Mouse (Mus musculus) MEL (cell line): Measurements from ENCODE around the gene Nme7. TPM values are rescaled to one million over a fixed set of nuclear protein-coding genes. Genes with fewer than 3 reads are reported as not detected.

Experiments
- DNase-seq: peaks from one replicate; pipeline ENCODE4 v3.0.0; 2011; ENCODE audit warnings: low read depth, low spot score
- H3K27ac ChIP-seq: 2 replicates; pipeline ENCODE4 v1.5.1; 2012; ENCODE audit warnings: low read depth, mild to moderate bottlenecking, control low read depth, low read length, moderate library complexity; ENCODE audit not compliant: control insufficient read depth
- H3K27me3 ChIP-seq, 2 experiments: fragments of 150-350 bp in 1 of 2; sonication (generic) in 1 of 2; 2 replicates each; pipeline ENCODE4 v1.6.1; 2012; ENCODE audit warnings: low read length in 2 of 2, mild to moderate bottlenecking in 2 of 2, improper control_type of control experiment in 1 of 2, moderate library complexity in 1 of 2; ENCODE audit not compliant: insufficient read depth in 2 of 2, control insufficient read depth in 1 of 2
- H3K36me3 ChIP-seq, 2 experiments: 2 replicates each; pipeline ENCODE4 v1.6.1; 2012 to 2014; ENCODE audit warnings: low read length in 2 of 2, improper control_type of control experiment in 1 of 2, inconsistent platforms in 1 of 2, mild to moderate bottlenecking in 1 of 2; ENCODE audit not compliant: insufficient read depth in 2 of 2, control insufficient read depth in 1 of 2
- H3K4me1 ChIP-seq, 2 experiments: fragments of 150-350 bp in 1 of 2; sonication (generic) in 1 of 2; 2 replicates each; pipeline ENCODE4 v1.6.1; 2012; ENCODE audit warnings: low read length in 2 of 2, improper control_type of control experiment in 1 of 2, mild to moderate bottlenecking in 1 of 2; ENCODE audit not compliant: insufficient read depth in 2 of 2, control insufficient read depth in 1 of 2
- H3K4me3 ChIP-seq, 2 experiments: fragments of 150-350 bp in 1 of 2; sonication (generic) in 1 of 2; 2 replicates each; pipeline ENCODE4 v1.5.1; 2012; ENCODE audit warnings: low read depth in 2 of 2, low read length in 2 of 2, mild to moderate bottlenecking in 2 of 2, moderate library complexity in 2 of 2, control low read depth in 1 of 2, improper control_type of control experiment in 1 of 2; ENCODE audit not compliant: control insufficient read depth in 1 of 2, insufficient read depth in 1 of 2
- H3K79me2 ChIP-seq: 2 replicates; pipeline ENCODE4 v1.6.1; 2012; ENCODE audit warnings: mild to moderate bottlenecking, low read length, moderate library complexity; ENCODE audit not compliant: control insufficient read depth, poor library complexity, insufficient read depth
- H3K9ac ChIP-seq: 2 replicates; pipeline ENCODE4 v1.6.1; 2012; ENCODE audit warnings: low read depth, mild to moderate bottlenecking, control low read depth, low read length, moderate library complexity; ENCODE audit not compliant: control insufficient read depth, poor library complexity, severe bottlenecking
- H3K9me3 ChIP-seq: fragments of 150-350 bp; sonication (generic); replicated peaks from 2 replicates; pipeline ENCODE4 v1.6.1; 2012; ENCODE audit warnings: mild to moderate bottlenecking, low read length, improper control_type of control experiment, moderate library complexity; ENCODE audit not compliant: insufficient read depth
- BHLHE40 ChIP-seq: IDR thresholded peaks from 2 replicates; pipeline ENCODE4 v1.6.1; 2012; ENCODE audit warnings: low read depth, mild to moderate bottlenecking, inconsistent platforms, low read length, improper control_type of control experiment, borderline replicate concordance
- CHD1 ChIP-seq: IDR thresholded peaks from 2 replicates; pipeline ENCODE4 v1.6.1; 2012; ENCODE audit warnings: low read depth, mild to moderate bottlenecking, inconsistent platforms, low read length, improper control_type of control experiment
- ELF1 ChIP-seq: IDR thresholded peaks from 2 replicates; pipeline ENCODE4 v1.6.1; 2014; ENCODE audit warnings: low read depth, mild to moderate bottlenecking, inconsistent platforms, low read length, improper control_type of control experiment, moderate library complexity
- MEF2A ChIP-seq: IDR thresholded peaks from 2 replicates; pipeline ENCODE4 v1.6.1; 2014; ENCODE audit warnings: low read depth, mild to moderate bottlenecking, inconsistent platforms, low read length, improper control_type of control experiment; ENCODE audit not compliant: poor library complexity, insufficient replicate concordance, severe bottlenecking; ENCODE audit errors: extremely low read depth
- MXI1 ChIP-seq: IDR thresholded peaks from 2 replicates; pipeline ENCODE4 v1.6.1; 2011; ENCODE audit warnings: mild to moderate bottlenecking, low read depth, low read length, improper control_type of control experiment
- POLR2A ChIP-seq, 2 experiments: IDR thresholded peaks; 2 replicates each; pipeline ENCODE4 v1.6.1; 2011 to 2012; ENCODE audit warnings: low read length in 2 of 2, mild to moderate bottlenecking in 2 of 2, control low read depth in 1 of 2, improper control_type of control experiment in 1 of 2, low read depth in 1 of 2, moderate library complexity in 1 of 2; ENCODE audit not compliant: control insufficient read depth in 1 of 2, insufficient read depth in 1 of 2, poor library complexity in 1 of 2
- POLR2AphosphoS5 ChIP-seq: IDR thresholded peaks from 2 replicates; pipeline ENCODE4 v1.6.1; 2012; ENCODE audit warnings: low read depth, borderline replicate concordance, mild to moderate bottlenecking, inconsistent platforms, low read length, moderate library complexity, mixed read lengths
- SIN3A ChIP-seq: IDR thresholded peaks from 2 replicates; pipeline ENCODE4 v1.6.1; 2012; ENCODE audit warnings: low read length, improper control_type of control experiment, inconsistent platforms
- TBP ChIP-seq: IDR thresholded peaks from 2 replicates; pipeline ENCODE4 v1.8.0; 2011; ENCODE audit warnings: low read depth, low read length, improper control_type of control experiment
- UBTF ChIP-seq: IDR thresholded peaks from 2 replicates; pipeline ENCODE4 v1.6.1; 2012; ENCODE audit warnings: low read depth, mild to moderate bottlenecking, inconsistent platforms, low read length, improper control_type of control experiment, moderate library complexity, borderline replicate concordance; ENCODE audit not compliant: insufficient read depth
- USF1 ChIP-seq: IDR thresholded peaks from 2 replicates; pipeline ENCODE4 v1.6.1; 2014; ENCODE audit warnings: low read depth, mild to moderate bottlenecking, inconsistent platforms, low read length, improper control_type of control experiment, moderate library complexity
- USF2 ChIP-seq, 2 experiments: IDR thresholded peaks; 2 replicates each; pipeline ENCODE4 v1.6.1; 2011 to 2012; ENCODE audit warnings: improper control_type of control experiment in 2 of 2, low read length in 2 of 2, borderline replicate concordance in 1 of 2, inconsistent platforms in 1 of 2, low read depth in 1 of 2, mild to moderate bottlenecking in 1 of 2; ENCODE audit not compliant: insufficient read depth in 1 of 2
- polyA plus RNA-seq, 2 experiments: library from polyadenylated mRNA; stranded (reverse) in 1 of 2; unstranded in 1 of 2; fragments of >175 nt in 1 of 2; fragments of >200 nt in 1 of 2; gene quantifications; 2 replicates each; pipeline versions ENCODE4 v1.2.1 to v1.2.4; 2012; ENCODE audit warnings: low replicate concordance in 2 of 2, low read depth in 1 of 2; ENCODE audit not compliant: insufficient read length in 2 of 2, insufficient read depth in 1 of 2, missing spikeins in 1 of 2
- total RNA-seq: library from RNA; depleted of rRNA; stranded (reverse); fragments of 300-350 nt; gene quantifications from 2 replicates; pipeline ENCODE4 v1.2.3, GENCODE M21; 2012

The Nme7 gene
- total and polyA plus RNA-seq, 3 experiments = 23.2 to 27.6 TPM; not detected in 1

- peak; percentile 6; the same call in 1 of the 2 replicates for TF ChIP-seq BHLHE40
- TF ChIP-seq USF1 = peak; percentile 88
- peak; percentile 48; the same call in 1 of the 2 replicates for TF ChIP-seq ELF1
Measured at GRCm38 (mm10) chr1:164276552-164276951, 27.4 kb upstream of the Nme7 start (continued).

GRCm38 (mm10) chr1:164279332-164279731 is 24.6 kb upstream of the Nme7 start:
- H3K36me3 ChIP-seq = peaks cover 2 to 6% of the 10 kb centered on the region in 2 experiments
- H3K27me3 ChIP-seq = no peaks in the 10 kb centered on the region
- H3K79me2 ChIP-seq = no peaks in the 10 kb centered on the region; the same call in 1 of the 2 replicates
- H3K4me3 ChIP-seq = no peak overlapping the region
- no peaks in the 10 kb centered on the region for H3K9me3 ChIP-seq
- peaks cover 0 to 6% of the 10 kb centered on the region in 2 experiments; a peak in 1 of 4 replicates for H3K4me1 ChIP-seq
- H3K27ac ChIP-seq = no peak overlapping the region
- H3K9ac ChIP-seq = no peak overlapping the region
- TF ChIP-seq POLR2AphosphoS5 (no peak), BHLHE40 (no peak), POLR2A (IDR thresholded peaks at IDR 0.05; ENCODE audit: control insufficient read depth in 1 of 2, insufficient read depth in 1 of 2, low read depth in 1 of 2, low read length in 2 of 2, poor library complexity in 1 of 2) (no peak), MXI1 (no peak), MEF2A (no peak), TBP (no peak)
- DNase-seq = no peak

- Histone ChIP-seq H3K36me3 (peaks cover 0 to 2% of the 10 kb centered on the region in 2 experiments; a peak in 2 of 4 replicates), H3K27ac (no peak overlapping the region), H3K4me1 (no peaks in the 10 kb centered on the region), H3K79me2 (no peaks in the 10 kb centered on the region), H3K4me3 (no peak overlapping the region), H3K9ac (no peak overlapping the region), H3K9me3 (no peaks in the 10 kb centered on the region), H3K27me3 (no peaks in the 10 kb centered on the region)
- no peak for TF ChIP-seq CHD1
- TF ChIP-seq USF2 (IDR thresholded peaks at IDR 0.05; ENCODE audit: borderline replicate concordance in 1 of 2, insufficient read depth in 1 of 2, low read depth in 1 of 2, low read length in 2 of 2) = no peak
- no peak for TF ChIP-seq BHLHE40
- TF ChIP-seq SIN3A = no peak
- TF ChIP-seq ELF1 = no peak
- TF ChIP-seq UBTF = no peak
- DNase-seq = no peak
Measured at GRCm38 (mm10) chr1:164284007-164284406, 19.9 kb upstream of the Nme7 start.
